Mouse (Mus musculus) heart, embryonic 15.5 days (tissue): ENCODE data around the gene Aplf. TPM values are rescaled to one million over a fixed set of nuclear protein-coding genes. Genes with fewer than 3 reads are reported as not detected.
A peak's percentile ranks its signal among the peaks of the same experiment; 100 is the strongest.

Source experiments
- ATAC-seq: fragments of 200-750 bp; cut with Nextera tagmentation; replicated peaks from 2 replicates; pipeline ENCODE4 v1.8.0; 2017; ENCODE audit warnings: low read depth, moderate TSS enrichment; ENCODE audit not compliant: insufficient number of reproducible peaks, insufficient read depth, low FRiP score
- H3K27ac ChIP-seq: fragments of 300-500 bp; sonication (generic); 2 replicates; pipeline ENCODE4 v1.5.1; 2015; ENCODE audit warnings: mild to moderate bottlenecking, inconsistent platforms
- H3K27me3 ChIP-seq: fragments of 300-500 bp; sonication (generic); 2 replicates; pipeline ENCODE4 v1.6.1; 2015; ENCODE audit warnings: inconsistent platforms
- H3K36me3 ChIP-seq: fragments of 300-500 bp; sonication (generic); 2 replicates; pipeline ENCODE4 v1.6.1; 2015; ENCODE audit warnings: mild to moderate bottlenecking, inconsistent platforms
- H3K4me1 ChIP-seq: fragments of 300-500 bp; sonication (generic); replicated peaks from 2 replicates; pipeline ENCODE4 v1.6.1; 2015; ENCODE audit warnings: inconsistent platforms
- H3K4me2 ChIP-seq: fragments of 300-500 bp; sonication (generic); 2 replicates; pipeline ENCODE4 v1.6.1; 2015; ENCODE audit warnings: inconsistent platforms, mild to moderate bottlenecking, moderate library complexity
- H3K4me3 ChIP-seq: fragments of 300-500 bp; sonication (generic); 2 replicates; pipeline ENCODE4 v1.5.1; 2015; ENCODE audit warnings: mild to moderate bottlenecking, inconsistent platforms
- H3K9ac ChIP-seq: fragments of 300-500 bp; sonication (generic); 2 replicates; pipeline ENCODE4 v1.6.1; 2015; ENCODE audit warnings: mild to moderate bottlenecking, inconsistent platforms
- H3K9me3 ChIP-seq: fragments of 300-500 bp; sonication (generic); replicated peaks from 2 replicates; pipeline ENCODE4 v1.6.1; 2016; ENCODE audit warnings: inconsistent platforms
- WGBS: fragments of 180-500 bp; shearing (Covaris S2); methylation state at CpG from one replicate; pipeline ENCODE4 v1.1.7; 2015; ENCODE audit warnings: mixed read lengths; 5-methylcytosine and 5-hydroxymethylcytosine counted together
- polyA plus RNA-seq: library from polyadenylated mRNA; unstranded; fragments of >200 nt; fragmentation: Nextera tagmentation; extraction: Ambion mirVana; gene quantifications from 2 replicates; pipeline ENCODE4 v1.2.1, GENCODE M21; 2015

Aplf gene
- polyA plus RNA-seq: 7.0 and 8.7 TPM in 2 replicates

- H3K27me3 ChIP-seq: no peaks in the 10 kb centered on the region
- ATAC-seq: peak; percentile 100
- under 1% methylated on average over 33 of the region's 33 CpGs for WGBS
Measured at GRCm38 (mm10) chr6:87671771-87672517, at the start of gene Aplf. Gene Aplf (minus strand): TSS chr6:87672193.

DNA sequence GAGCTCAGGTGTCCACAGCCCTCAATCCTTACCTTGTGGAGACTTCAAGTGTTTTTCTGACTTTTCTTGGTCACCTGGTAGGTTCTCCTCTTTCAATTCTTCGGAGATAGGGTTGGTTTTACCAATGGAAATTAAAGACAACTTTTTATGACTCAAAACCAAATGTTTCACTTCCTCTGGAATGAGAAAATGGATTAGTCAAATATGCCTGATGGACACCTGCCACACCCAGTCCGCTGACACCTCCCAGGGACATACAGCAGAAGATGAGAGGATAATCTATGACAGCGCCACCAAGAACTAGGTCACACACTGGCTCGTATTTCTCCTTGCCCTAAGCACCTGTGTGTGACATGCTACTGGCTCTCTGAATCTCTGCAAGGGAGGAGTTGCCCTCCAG lies 42.1 kb upstream of the Aplf start:
- no peak for ATAC-seq
- 77% methylated on average over 4 of the region's 4 CpGs for WGBS

More at GRCm38 (mm10) chr6:87671771-87672517, at the start of gene Aplf:
- Histone ChIP-seq H3K9me3 (no peaks in the 10 kb centered on the region), H3K27ac (peak within 1 kb of the TSS; percentile 67), H3K4me3 (peak within 1 kb of the TSS; percentile 80), H3K4me2 (peak within 1 kb of the TSS; percentile 81), H3K4me1 (peaks cover 16% of the 10 kb centered on the region), H3K9ac (peak within 1 kb of the TSS; percentile 81), H3K36me3 (no peaks in the 10 kb centered on the region)

GRCm38 (mm10) chr6:87712311-87712710 lies 40.3 kb upstream of the Aplf start:
- H3K36me3 ChIP-seq: no peaks in the 10 kb centered on the region
- no peaks in the 10 kb centered on the region for H3K9me3 ChIP-seq
- peaks cover 3% of the 10 kb centered on the region; the same call in 1 of the 2 replicates for H3K27me3 ChIP-seq
- no peak overlapping the region for H3K4me3 ChIP-seq
- 76% methylated on average over 4 of the region's 4 CpGs for WGBS
- no peak overlapping the region for H3K4me2 ChIP-seq
- H3K27ac ChIP-seq: no peak overlapping the region
- H3K9ac ChIP-seq: no peak overlapping the region
- no peak for ATAC-seq
- H3K4me1 ChIP-seq: no peaks in the 10 kb centered on the region

More for the DNA sequence above, 42.1 kb upstream of the Aplf start:
- no peak overlapping the region for H3K4me3 ChIP-seq
- no peaks in the 10 kb centered on the region for H3K4me1 ChIP-seq
- H3K36me3 ChIP-seq: no peaks in the 10 kb centered on the region
- H3K27ac ChIP-seq: no peak overlapping the region
- no peak overlapping the region for H3K4me2 ChIP-seq
- no peaks in the 10 kb centered on the region for H3K9me3 ChIP-seq
- peaks cover 3% of the 10 kb centered on the region; the same call in 1 of the 2 replicates for H3K27me3 ChIP-seq
- no peak overlapping the region for H3K9ac ChIP-seq

GRCm38 (mm10) chr6:87706246-87706645 lies 34.3 kb upstream of the Aplf start:
- peaks cover 1% of the 10 kb centered on the region; the same call in 1 of the 2 replicates for H3K27me3 ChIP-seq
- WGBS: 38% methylated on average over 3 of the region's 3 CpGs
- no peak overlapping the region for H3K9ac ChIP-seq
- no peak overlapping the region for H3K4me2 ChIP-seq
- no peaks in the 10 kb centered on the region for H3K4me1 ChIP-seq
- no peaks in the 10 kb centered on the region for H3K36me3 ChIP-seq
- no peak overlapping the region for H3K4me3 ChIP-seq
- H3K27ac ChIP-seq: no peak overlapping the region
- ATAC-seq: no peak
- H3K9me3 ChIP-seq: no peaks in the 10 kb centered on the region; the same call in 1 of the 2 replicates

GRCm38 (mm10) chr6:87696544-87696943 lies 24.6 kb upstream of the Aplf start:
- Histone ChIP-seq H3K4me1 (no peaks in the 10 kb centered on the region), H3K27ac (no peak overlapping the region), H3K4me2 (no peak overlapping the region), H3K4me3 (no peak overlapping the region), H3K9me3 (no peaks in the 10 kb centered on the region), H3K9ac (no peak overlapping the region), H3K36me3 (no peaks in the 10 kb centered on the region), H3K27me3 (no peaks in the 10 kb centered on the region)
- ATAC-seq: no peak
- 84% methylated on average over 4 of the region's 4 CpGs for WGBS

- H3K27me3 ChIP-seq: no peaks in the 10 kb centered on the region
- H3K4me1 ChIP-seq: no peaks in the 10 kb centered on the region
- H3K36me3 ChIP-seq: no peaks in the 10 kb centered on the region
- no peak for ATAC-seq
- no peak overlapping the region for H3K9ac ChIP-seq
- no peak overlapping the region for H3K27ac ChIP-seq
- H3K4me3 ChIP-seq: no peak overlapping the region
- WGBS: 71% methylated on average over 3 of the region's 3 CpGs
- no peaks in the 10 kb centered on the region for H3K9me3 ChIP-seq
- H3K4me2 ChIP-seq: no peak overlapping the region
Measured at GRCm38 (mm10) chr6:87695947-87696346, 24.0 kb upstream of the Aplf start.

DNA sequence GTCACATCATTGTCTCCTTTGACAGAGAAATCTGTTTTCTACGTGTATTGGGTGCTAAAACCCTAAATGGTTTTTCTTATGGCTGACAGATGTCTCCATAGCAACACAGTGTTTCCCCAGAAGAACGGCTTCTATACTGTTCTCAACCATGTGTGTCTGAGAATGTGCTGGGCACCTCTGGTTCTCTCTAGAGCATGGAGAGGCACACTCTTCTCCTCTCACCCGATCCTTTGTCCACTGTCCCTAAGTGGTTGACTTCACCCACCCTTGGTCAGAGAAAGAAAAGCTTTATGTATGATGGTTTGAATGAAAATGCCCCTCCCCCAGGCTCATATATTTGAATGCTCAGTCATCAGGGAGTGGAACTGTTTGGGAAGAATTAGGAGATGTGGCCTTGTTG lies 8.4 kb upstream of the Aplf start:
- no peaks in the 10 kb centered on the region for H3K9me3 ChIP-seq
- no peak overlapping the region for H3K4me2 ChIP-seq
- H3K27ac ChIP-seq: no peak overlapping the region
- no peaks in the 10 kb centered on the region for H3K36me3 ChIP-seq
- H3K4me3 ChIP-seq: no peak overlapping the region
- 0 out of 2 replicates have a peak, but pooled peaks cover 3% of the 10 kb centered on the region for H3K4me1 ChIP-seq
- H3K9ac ChIP-seq: no peak overlapping the region
- H3K27me3 ChIP-seq: no peaks in the 10 kb centered on the region
- WGBS: 72% methylated on average over 3 of the region's 3 CpGs
- ATAC-seq: no peak

GRCm38 (mm10) chr6:87672661-87673060 lies 668 bp upstream of the Aplf start:
- no peak for ATAC-seq
- peak overlapping the region; percentile 27; the same call in 1 of the 2 replicates for H3K9ac ChIP-seq
- no peaks in the 10 kb centered on the region for H3K36me3 ChIP-seq
- WGBS: 46% methylated on average over 4 of the region's 4 CpGs
- H3K4me1 ChIP-seq: peaks cover 18% of the 10 kb centered on the region
- H3K4me3 ChIP-seq: peak overlapping the region; percentile 80
- H3K27ac ChIP-seq: 0 out of 2 replicates have a peak overlapping the region, but pooled peaks have one; percentile 13
- H3K9me3 ChIP-seq: no peaks in the 10 kb centered on the region
- H3K27me3 ChIP-seq: no peaks in the 10 kb centered on the region
- peak overlapping the region; percentile 81 for H3K4me2 ChIP-seq

DNA sequence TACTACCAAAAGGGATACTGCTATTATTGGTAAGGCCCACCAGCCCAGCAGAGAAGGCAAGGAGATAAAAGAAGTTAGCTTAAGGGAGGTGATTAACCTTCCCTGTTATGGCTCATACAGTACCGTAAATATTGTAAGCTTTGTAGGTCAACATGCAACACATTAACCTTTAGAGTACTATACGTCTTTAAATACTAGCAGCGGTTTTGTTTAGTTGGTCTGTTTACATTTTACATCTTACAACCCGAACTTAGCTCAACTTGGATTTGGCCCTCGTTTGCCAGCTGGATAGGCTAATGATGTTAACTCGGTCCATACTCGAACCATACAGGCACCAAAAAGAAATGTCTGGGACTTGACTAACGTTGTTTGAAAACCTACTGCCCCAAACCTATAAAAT lies 640 bp downstream of the Aplf start:
- no peaks in the 10 kb centered on the region for H3K9me3 ChIP-seq
- H3K27ac ChIP-seq: peak overlapping the region; percentile 67; the same call in 1 of the 2 replicates
- H3K4me1 ChIP-seq: peaks cover 16% of the 10 kb centered on the region
- peak overlapping the region; percentile 80 for H3K4me3 ChIP-seq
- H3K4me2 ChIP-seq: peak overlapping the region; percentile 81
- H3K9ac ChIP-seq: peak overlapping the region; percentile 81
- H3K27me3 ChIP-seq: no peaks in the 10 kb centered on the region
- no peak for ATAC-seq
- H3K36me3 ChIP-seq: no peaks in the 10 kb centered on the region
- WGBS: 8% methylated on average over 8 of the region's 8 CpGs

DNA sequence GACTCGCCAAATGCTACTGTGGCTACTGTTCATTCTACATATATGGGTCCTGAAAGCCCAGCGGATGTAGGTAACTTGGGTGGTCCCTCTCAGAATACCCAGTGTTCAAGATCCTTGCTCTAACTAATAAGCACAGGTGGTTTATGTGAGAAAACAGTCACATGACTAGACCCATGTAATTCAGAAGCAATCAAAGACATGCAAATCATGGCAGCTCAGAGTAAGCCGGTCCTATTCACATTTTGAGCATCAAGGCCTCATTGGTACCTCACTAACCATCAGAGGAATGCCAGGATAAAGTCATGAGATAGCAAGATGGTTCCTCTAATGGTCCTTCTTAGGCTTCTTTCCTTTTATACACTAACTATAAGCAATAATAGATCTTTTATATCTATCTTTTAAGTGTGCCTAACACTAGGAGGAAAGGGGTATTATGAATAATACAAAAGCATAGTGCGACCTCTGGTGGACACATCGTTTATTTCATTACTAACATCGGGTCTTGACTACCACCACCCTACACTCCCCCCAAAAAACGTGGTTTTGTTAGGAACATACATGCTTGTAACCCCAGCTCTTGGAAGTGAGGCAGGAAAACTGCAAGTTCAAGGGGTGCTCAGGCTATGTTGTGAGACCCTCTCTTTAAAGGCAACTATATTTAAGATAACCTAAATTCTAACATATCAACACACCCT lies 2.0 kb downstream of the Aplf start:
- Histone ChIP-seq H3K9me3 (0 out of 2 replicates have a peak, but pooled peaks cover 2% of the 10 kb centered on the region), H3K4me2 (no peak overlapping the region), H3K27me3 (no peaks in the 10 kb centered on the region), H3K4me3 (no peak overlapping the region), H3K27ac (no peak overlapping the region), H3K36me3 (no peaks in the 10 kb centered on the region), H3K4me1 (peaks cover 16% of the 10 kb centered on the region), H3K9ac (no peak overlapping the region)
- 39% methylated on average over 7 of the region's 7 CpGs for WGBS
- ATAC-seq: no peak

DNA sequence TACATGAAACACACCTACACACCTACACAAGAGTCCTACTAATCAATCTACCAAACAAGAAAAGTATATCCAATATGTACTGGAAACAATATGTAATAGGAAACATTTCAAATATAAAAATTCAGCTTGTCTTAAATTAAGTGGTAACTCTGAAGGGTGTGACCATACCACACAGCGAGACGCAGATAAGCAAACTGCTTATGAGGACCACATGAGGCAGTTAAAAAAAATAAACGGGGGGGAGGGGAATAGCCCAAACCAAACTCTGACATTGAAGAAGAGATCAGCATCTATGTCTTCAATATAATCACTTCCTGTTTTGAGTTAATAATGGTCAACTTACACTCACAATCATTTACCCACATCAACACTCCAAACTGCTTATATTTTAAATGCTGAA lies 3.3 kb downstream of the Aplf start:
- Histone ChIP-seq H3K4me1 (peaks cover 16% of the 10 kb centered on the region), H3K4me2 (no peak overlapping the region), H3K9ac (no peak overlapping the region), H3K27me3 (no peaks in the 10 kb centered on the region), H3K36me3 (no peaks in the 10 kb centered on the region), H3K9me3 (0 out of 2 replicates have a peak, but pooled peaks cover 2% of the 10 kb centered on the region), H3K27ac (no peak overlapping the region), H3K4me3 (no peak overlapping the region)
- no peak for ATAC-seq
- WGBS: 74% methylated on average over 3 of the region's 3 CpGs
